Mouse (Mus musculus): ENCODE results near the gene Slc12a8. TPM values are rescaled to one million over a fixed set of nuclear protein-coding genes. Genes with fewer than 3 reads are reported as not detected.

The Slc12a8 gene
- polyA plus RNA-seq (2014; fragmentation: Nextera tagmentation; extraction: Ambion mirVana) = 0.54 and 1.0 TPM in 2 replicates

- H3K4me2 ChIP-seq (ENCODE audit: low read depth, low read length) = peak within 1 kb of the TSS; percentile 55
- no peaks in the 10 kb centered on the region for H3K36me3 ChIP-seq (ENCODE audit: control insufficient read depth, insufficient read depth, low read length)
- no peaks in the 10 kb centered on the region for H3K27me3 ChIP-seq (ENCODE audit: control insufficient read depth, insufficient read depth, low read length)
- H3K9ac ChIP-seq (replicated peaks; ENCODE audit: low read depth, low read length) = peak within 1 kb of the TSS; percentile 54
- peak within 1 kb of the TSS; percentile 25 for H3K4me3 ChIP-seq (ENCODE audit: low read depth, low read length)
- H3K4me1 ChIP-seq (ENCODE audit: control insufficient read depth, insufficient read depth, low read length) = peaks cover 5% of the 10 kb centered on the region
- no peak within 1 kb of the TSS for H3K27ac ChIP-seq (ENCODE audit: low read depth, low read length)
- no peak; the same call in 1 of the 2 replicates for ATAC-seq (ENCODE audit: low read depth)
- H3K9me3 ChIP-seq (ENCODE audit: control insufficient read depth, low read length) = no peaks in the 10 kb centered on the region
- 5% methylated on average over 26 of the region's 27 CpGs for WGBS
Measured at GRCm38 (mm10) chr16:33516807-33517565, at the start of gene Slc12a8. Slc12a8 (plus strand) TSS chr16:33517328.

GRCm38 (mm10) chr16:33467451-33467850, 49.7 kb upstream of the Slc12a8 start:
- H3K27me3 ChIP-seq (ENCODE audit: control insufficient read depth, insufficient read depth, low read length) = no peaks in the 10 kb centered on the region
- no peaks in the 10 kb centered on the region for H3K36me3 ChIP-seq (ENCODE audit: control insufficient read depth, insufficient read depth, low read length)
- H3K9me3 ChIP-seq (ENCODE audit: control insufficient read depth, low read length) = no peaks in the 10 kb centered on the region
- ATAC-seq (ENCODE audit: low read depth) = no peak
- H3K4me3 ChIP-seq (ENCODE audit: low read depth, low read length) = no peak overlapping the region
- no peak overlapping the region for H3K27ac ChIP-seq (ENCODE audit: low read depth, low read length)
- no peak overlapping the region for H3K4me2 ChIP-seq (ENCODE audit: low read depth, low read length)
- H3K4me1 ChIP-seq (ENCODE audit: control insufficient read depth, insufficient read depth, low read length) = peaks cover 4% of the 10 kb centered on the region; the same call in 1 of the 2 replicates
- 72% methylated on average over 6 of the region's 6 CpGs for WGBS
- no peak overlapping the region for H3K9ac ChIP-seq (replicated peaks; ENCODE audit: low read depth, low read length)

GRCm38 (mm10) chr16:33469973-33470372, 47.2 kb upstream of the Slc12a8 start:
- H3K27me3 ChIP-seq (ENCODE audit: control insufficient read depth, insufficient read depth, low read length) = no peaks in the 10 kb centered on the region
- no peak for ATAC-seq (ENCODE audit: low read depth)
- no peak overlapping the region for H3K27ac ChIP-seq (ENCODE audit: low read depth, low read length)
- no peak overlapping the region for H3K9ac ChIP-seq (replicated peaks; ENCODE audit: low read depth, low read length)
- no peaks in the 10 kb centered on the region for H3K9me3 ChIP-seq (ENCODE audit: control insufficient read depth, low read length)
- H3K4me1 ChIP-seq (ENCODE audit: control insufficient read depth, insufficient read depth, low read length) = peaks cover 4% of the 10 kb centered on the region; the same call in 1 of the 2 replicates
- H3K4me3 ChIP-seq (ENCODE audit: low read depth, low read length) = no peak overlapping the region
- H3K4me2 ChIP-seq (ENCODE audit: low read depth, low read length) = no peak overlapping the region
- no peaks in the 10 kb centered on the region for H3K36me3 ChIP-seq (ENCODE audit: control insufficient read depth, insufficient read depth, low read length)

DNA sequence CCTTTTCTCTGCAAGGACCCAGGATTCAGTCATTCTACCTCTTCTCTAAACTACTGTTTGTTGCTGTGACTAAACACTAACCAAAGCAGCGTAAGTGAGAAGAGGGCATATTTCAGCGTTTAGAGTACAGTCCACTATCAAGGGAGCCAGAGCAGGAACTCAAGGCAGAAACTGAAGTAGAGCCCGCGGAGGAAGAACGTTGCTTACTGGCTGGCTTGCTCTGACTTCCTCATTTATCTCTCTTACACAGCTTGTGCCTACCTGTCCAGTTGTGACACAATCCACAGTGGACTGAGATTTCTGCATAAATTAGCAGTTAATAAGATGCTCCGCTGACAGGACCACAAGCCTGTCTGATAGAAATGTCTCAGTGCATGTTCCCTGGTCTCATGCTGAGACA, 42.7 kb upstream of the Slc12a8 start:
- H3K36me3 ChIP-seq (ENCODE audit: control insufficient read depth, insufficient read depth, low read length) = no peaks in the 10 kb centered on the region
- no peak overlapping the region for H3K27ac ChIP-seq (ENCODE audit: low read depth, low read length)
- WGBS = 91% methylated on average over 6 of the region's 6 CpGs
- no peak overlapping the region for H3K9ac ChIP-seq (replicated peaks; ENCODE audit: low read depth, low read length)
- H3K4me1 ChIP-seq (ENCODE audit: control insufficient read depth, insufficient read depth, low read length) = no peaks in the 10 kb centered on the region
- H3K4me3 ChIP-seq (ENCODE audit: low read depth, low read length) = no peak overlapping the region
- H3K4me2 ChIP-seq (ENCODE audit: low read depth, low read length) = no peak overlapping the region
- ATAC-seq (ENCODE audit: low read depth) = no peak
- H3K27me3 ChIP-seq (ENCODE audit: control insufficient read depth, insufficient read depth, low read length) = no peaks in the 10 kb centered on the region
- H3K9me3 ChIP-seq (ENCODE audit: control insufficient read depth, low read length) = no peaks in the 10 kb centered on the region

- Histone ChIP-seq H3K9me3 (ENCODE audit: control insufficient read depth, low read length) (no peaks in the 10 kb centered on the region), H3K27me3 (ENCODE audit: control insufficient read depth, insufficient read depth, low read length) (no peaks in the 10 kb centered on the region), H3K4me1 (ENCODE audit: control insufficient read depth, insufficient read depth, low read length) (no peaks in the 10 kb centered on the region), H3K36me3 (ENCODE audit: control insufficient read depth, insufficient read depth, low read length) (0 out of 2 replicates have a peak, but pooled peaks cover 4% of the 10 kb centered on the region), H3K27ac (ENCODE audit: low read depth, low read length) (no peak overlapping the region), H3K4me3 (ENCODE audit: low read depth, low read length) (no peak overlapping the region), H3K9ac (replicated peaks; ENCODE audit: low read depth, low read length) (no peak overlapping the region), H3K4me2 (ENCODE audit: low read depth, low read length) (no peak overlapping the region)
- no peak for ATAC-seq (ENCODE audit: low read depth)
Measured at GRCm38 (mm10) chr16:33479926-33480325, 37.2 kb upstream of the Slc12a8 start.

- no peak overlapping the region for H3K4me3 ChIP-seq (ENCODE audit: low read depth, low read length)
- H3K27me3 ChIP-seq (ENCODE audit: control insufficient read depth, insufficient read depth, low read length) = no peaks in the 10 kb centered on the region
- no peak for ATAC-seq (ENCODE audit: low read depth)
- H3K9me3 ChIP-seq (ENCODE audit: control insufficient read depth, low read length) = no peaks in the 10 kb centered on the region
- H3K27ac ChIP-seq (ENCODE audit: low read depth, low read length) = no peak overlapping the region
- H3K36me3 ChIP-seq (ENCODE audit: control insufficient read depth, insufficient read depth, low read length) = 0 out of 2 replicates have a peak, but pooled peaks cover 4% of the 10 kb centered on the region
- WGBS = 93% methylated on average over 2 of the region's 2 CpGs
- no peak overlapping the region for H3K9ac ChIP-seq (replicated peaks; ENCODE audit: low read depth, low read length)
- no peaks in the 10 kb centered on the region for H3K4me1 ChIP-seq (ENCODE audit: control insufficient read depth, insufficient read depth, low read length)
- no peak overlapping the region for H3K4me2 ChIP-seq (ENCODE audit: low read depth, low read length)
Measured at GRCm38 (mm10) chr16:33481148-33481547, 36.0 kb upstream of the Slc12a8 start.

DNA sequence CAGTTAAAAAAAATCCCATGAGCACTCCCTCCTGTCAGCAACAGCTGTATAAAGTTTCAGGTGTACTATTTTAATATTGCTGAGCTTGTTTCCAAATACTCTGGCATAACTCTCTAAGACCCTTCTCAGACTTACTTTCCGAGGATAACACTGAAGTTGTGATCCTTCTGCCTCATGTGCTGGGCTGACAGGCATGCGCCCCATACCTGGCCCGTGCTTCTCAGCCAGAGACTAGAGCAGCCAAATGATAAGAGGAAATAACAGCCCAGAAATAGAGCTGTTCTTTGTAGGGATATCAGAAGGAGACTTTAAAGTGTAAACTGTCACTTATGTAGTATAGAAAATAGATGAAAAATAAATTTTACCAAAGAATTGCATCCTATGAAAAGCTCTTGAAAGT, 34.8 kb upstream of the Slc12a8 start:
- no peaks in the 10 kb centered on the region for H3K27me3 ChIP-seq (ENCODE audit: control insufficient read depth, insufficient read depth, low read length)
- H3K4me1 ChIP-seq (ENCODE audit: control insufficient read depth, insufficient read depth, low read length) = no peaks in the 10 kb centered on the region
- H3K27ac ChIP-seq (ENCODE audit: low read depth, low read length) = no peak overlapping the region
- no peak overlapping the region for H3K4me2 ChIP-seq (ENCODE audit: low read depth, low read length)
- no peak overlapping the region for H3K4me3 ChIP-seq (ENCODE audit: low read depth, low read length)
- no peaks in the 10 kb centered on the region for H3K9me3 ChIP-seq (ENCODE audit: control insufficient read depth, low read length)
- H3K9ac ChIP-seq (replicated peaks; ENCODE audit: low read depth, low read length) = no peak overlapping the region
- WGBS = 94% methylated on average over 3 of the region's 3 CpGs
- ATAC-seq (ENCODE audit: low read depth) = no peak
- 0 out of 2 replicates have a peak, but pooled peaks cover 4% of the 10 kb centered on the region for H3K36me3 ChIP-seq (ENCODE audit: control insufficient read depth, insufficient read depth, low read length)

GRCm38 (mm10) chr16:33487709-33488108, 29.4 kb upstream of the Slc12a8 start:
- Histone ChIP-seq H3K36me3 (ENCODE audit: control insufficient read depth, insufficient read depth, low read length) (0 out of 2 replicates have a peak, but pooled peaks cover 7% of the 10 kb centered on the region), H3K4me3 (ENCODE audit: low read depth, low read length) (no peak overlapping the region), H3K27me3 (ENCODE audit: control insufficient read depth, insufficient read depth, low read length) (no peaks in the 10 kb centered on the region), H3K4me2 (ENCODE audit: low read depth, low read length) (no peak overlapping the region), H3K4me1 (ENCODE audit: control insufficient read depth, insufficient read depth, low read length) (no peaks in the 10 kb centered on the region), H3K9me3 (ENCODE audit: control insufficient read depth, low read length) (no peaks in the 10 kb centered on the region), H3K9ac (replicated peaks; ENCODE audit: low read depth, low read length) (no peak overlapping the region), H3K27ac (ENCODE audit: low read depth, low read length) (no peak overlapping the region)
- WGBS = 80% methylated on average over 4 of the region's 4 CpGs
- no peak for ATAC-seq (ENCODE audit: low read depth)

GRCm38 (mm10) chr16:33494374-33494773, 22.8 kb upstream of the Slc12a8 start:
- Histone ChIP-seq H3K4me2 (ENCODE audit: low read depth, low read length) (no peak overlapping the region), H3K9ac (replicated peaks; ENCODE audit: low read depth, low read length) (no peak overlapping the region), H3K27me3 (ENCODE audit: control insufficient read depth, insufficient read depth, low read length) (no peaks in the 10 kb centered on the region), H3K9me3 (ENCODE audit: control insufficient read depth, low read length) (no peaks in the 10 kb centered on the region), H3K4me3 (ENCODE audit: low read depth, low read length) (no peak overlapping the region), H3K4me1 (ENCODE audit: control insufficient read depth, insufficient read depth, low read length) (no peaks in the 10 kb centered on the region), H3K27ac (ENCODE audit: low read depth, low read length) (no peak overlapping the region), H3K36me3 (ENCODE audit: control insufficient read depth, insufficient read depth, low read length) (peaks cover 13% of the 10 kb centered on the region)
- no peak for ATAC-seq (ENCODE audit: low read depth)
- WGBS = 95% methylated on average over 4 of the region's 4 CpGs
